Mouse (Mus musculus): ENCODE data around the gene Tmem213.

The Tmem213 gene

DNA sequence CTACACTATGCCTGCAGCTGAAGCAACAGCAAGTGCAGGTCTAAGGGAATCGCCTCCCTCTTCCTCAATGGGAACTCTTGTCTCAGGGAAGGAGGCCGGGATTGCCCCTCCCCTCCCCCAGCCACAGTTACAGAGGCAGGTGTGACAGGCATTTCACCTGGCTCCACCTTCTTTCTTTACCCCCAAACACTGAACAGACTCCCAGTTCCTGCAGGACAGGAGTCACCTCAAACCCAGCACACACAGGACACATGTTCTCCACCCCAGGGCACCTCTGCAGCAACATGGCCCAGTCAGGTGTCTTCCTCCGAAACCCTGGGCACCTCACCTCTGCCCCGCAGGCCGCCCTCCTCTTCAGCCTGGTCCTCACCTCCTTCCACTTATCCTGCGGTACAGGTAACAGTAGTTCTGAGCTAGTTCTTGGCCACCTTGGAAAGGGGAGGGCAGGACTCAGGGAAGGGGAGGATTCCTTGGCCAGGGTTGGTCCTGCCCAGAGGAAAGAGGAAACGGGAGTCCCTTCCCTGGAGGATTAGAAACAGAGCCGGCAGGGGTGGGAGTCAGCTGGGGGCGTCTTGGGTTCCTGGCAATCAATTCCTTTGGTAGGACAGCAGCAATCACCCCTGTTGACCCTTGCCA lies at the start of gene Tmem213:
Tmem213 (plus strand) TSS at position 96 of the 636 bp plus-strand sequence.
- in situ Hi-C loops (cut with MboI; ENCODE audit: unreplicated experiment in 2 of 2) = loop anchor here in 1 of 2 experiments (25.0 kb wide), 1 partner anchor 997 kb away; no protein-coding TSS in a partner anchor

- in situ Hi-C loops (cut with MboI; ENCODE audit: unreplicated experiment in 2 of 2) = loop anchor here (5.0 to 10.0 kb wide), 7 partner anchors 57 to 960 kb away; partner anchors contain the start of gene Trim24 (in 1 of the 2)
These were observed 44.4 kb upstream of the Tmem213 start for GRCm38 (mm10) chr6:38064621-38065020.

DNA sequence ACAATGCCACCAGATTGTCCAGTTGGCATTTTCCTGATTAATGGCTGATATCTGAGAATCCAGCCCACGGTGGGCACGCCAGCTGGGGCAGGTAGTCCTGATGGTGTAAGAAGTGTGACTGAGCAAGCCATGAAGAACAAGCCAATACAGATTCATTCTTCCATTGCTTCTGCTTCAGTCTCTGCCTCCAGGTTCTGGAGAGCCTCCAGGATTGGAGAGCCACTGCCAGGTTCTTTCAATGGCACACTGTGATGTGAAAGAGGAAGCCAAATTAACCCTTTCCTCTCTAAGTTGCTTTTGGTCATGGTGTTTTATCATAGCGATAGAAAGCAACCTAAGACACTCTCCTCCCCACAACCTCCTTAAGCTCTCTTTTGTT lies 43.9 kb upstream of the Tmem213 start:
- in situ Hi-C loops (cut with MboI; ENCODE audit: unreplicated experiment in 2 of 2) = loop anchor here (5.0 to 10.0 kb wide), 6 partner anchors 190 to 960 kb away; partner anchors contain the start of gene Trim24 (in 1 of the 2)

GRCm38 (mm10) chr6:38065501-38066122 lies 43.4 kb upstream of the Tmem213 start:
- in situ Hi-C loops (cut with MboI; ENCODE audit: unreplicated experiment in 2 of 2) = loop anchor here (5.0 to 10.0 kb wide), 6 partner anchors 191 to 961 kb away; partner anchors contain the start of gene Trim24 (in 1 of the 2)

DNA sequence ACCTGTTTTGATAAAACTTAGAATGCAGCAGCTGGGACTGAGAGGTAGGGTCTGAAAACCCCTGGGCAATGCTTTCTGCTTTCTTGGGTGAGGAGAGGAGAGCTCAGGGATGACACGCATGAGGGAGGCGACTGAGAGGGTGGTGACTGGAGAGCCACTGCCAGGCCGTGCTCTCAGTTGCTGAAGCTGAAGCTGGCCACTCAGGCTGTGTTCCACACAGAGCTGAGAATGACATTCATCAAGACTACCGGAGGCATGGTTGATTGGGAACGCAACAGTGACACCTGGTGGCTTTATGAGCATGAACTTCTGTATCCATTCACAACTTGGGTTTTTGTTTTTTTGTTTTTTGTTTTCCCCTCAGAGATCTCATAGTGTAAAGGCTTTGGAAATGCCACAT lies 42.8 kb upstream of the Tmem213 start:
- in situ Hi-C loops (cut with MboI; ENCODE audit: unreplicated experiment in 2 of 2) = loop anchor here (5.0 to 10.0 kb wide), 6 partner anchors 191 to 961 kb away; partner anchors contain the start of gene Trim24 (in 1 of the 2)

DNA sequence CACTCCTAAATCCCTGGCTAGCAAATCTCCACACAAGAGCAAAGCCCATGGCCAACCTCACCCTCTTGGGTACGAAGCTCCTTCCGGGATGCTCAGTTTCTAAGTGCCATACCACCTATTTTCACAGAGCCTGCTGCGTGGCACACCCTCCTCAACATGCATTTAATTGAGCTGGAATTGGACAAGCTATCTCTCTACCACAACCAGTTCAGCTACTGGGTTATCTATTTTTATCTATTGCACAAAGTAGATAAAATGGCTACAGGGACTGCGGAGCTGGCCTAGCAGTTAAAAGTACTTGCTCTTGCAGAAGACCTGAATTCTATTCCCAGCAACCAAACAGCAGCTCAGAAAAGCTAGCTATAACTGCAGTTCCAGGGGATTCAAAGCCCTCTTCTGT lies 37.8 kb upstream of the Tmem213 start:
- in situ Hi-C loops (cut with MboI; ENCODE audit: unreplicated experiment in 2 of 2) = loop anchor here in 1 of 2 experiments (10.0 kb wide), 1 partner anchor 616 kb away; no protein-coding TSS in a partner anchor

DNA sequence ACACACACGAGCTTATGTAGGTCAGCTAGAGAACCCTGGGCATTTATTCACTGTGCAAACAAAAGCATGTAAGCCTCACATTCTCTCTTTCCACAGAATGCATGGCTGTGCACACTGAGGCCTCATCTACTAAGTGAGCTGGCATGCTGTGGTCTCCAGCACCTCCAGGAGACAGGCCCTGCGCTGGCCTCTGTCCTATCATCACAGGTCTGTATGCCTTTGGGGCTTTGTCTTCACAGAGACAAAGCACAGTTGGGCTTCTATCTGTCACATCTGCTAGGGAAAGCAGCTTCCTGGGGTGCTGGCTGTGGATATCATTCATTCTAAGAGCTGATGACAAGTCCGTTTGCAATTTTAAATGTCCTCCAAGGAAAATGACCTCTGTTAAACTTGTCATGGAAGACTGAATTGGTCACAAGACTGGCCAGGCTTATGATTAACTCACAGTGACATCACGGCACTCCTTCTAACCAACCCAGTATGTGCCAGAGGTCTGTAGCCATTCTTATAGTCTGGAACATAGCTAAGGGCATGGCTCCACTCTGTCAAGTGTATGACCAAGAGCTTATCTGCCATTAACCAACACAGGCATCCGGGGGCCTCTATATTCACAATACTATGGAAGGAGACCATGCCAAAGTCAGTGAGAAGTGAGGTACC lies 36.8 kb upstream of the Tmem213 start:
- in situ Hi-C loops (cut with MboI; ENCODE audit: unreplicated experiment in 2 of 2) = loop anchor here in 1 of 2 experiments (10.0 kb wide), 1 partner anchor 617 kb away; no protein-coding TSS in a partner anchor

GRCm38 (mm10) chr6:38073592-38073991 lies 35.5 kb upstream of the Tmem213 start:
- in situ Hi-C loops (cut with MboI; ENCODE audit: unreplicated experiment in 2 of 2) = loop anchor here in 1 of 2 experiments (10.0 kb wide), 1 partner anchor 619 kb away; no protein-coding TSS in a partner anchor

DNA sequence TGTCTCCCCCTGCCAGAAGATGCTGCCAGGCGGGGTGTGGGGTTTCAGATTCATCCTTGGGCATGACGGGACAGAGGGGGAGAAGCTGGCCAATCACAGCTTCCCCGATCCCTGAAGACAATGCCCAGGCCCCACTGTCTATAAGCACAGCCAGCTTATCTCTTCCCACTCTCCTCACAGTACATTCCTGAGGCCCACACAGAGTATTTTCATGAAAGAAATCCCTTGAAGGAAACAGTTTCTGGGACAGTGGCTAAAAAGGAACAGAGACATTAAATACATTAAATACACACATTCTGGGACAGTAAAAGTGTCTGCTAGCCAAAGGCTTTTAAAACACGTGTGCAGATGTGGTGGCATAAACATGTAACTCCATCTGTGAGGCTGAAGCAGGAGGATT lies 28.7 kb upstream of the Tmem213 start:
- in situ Hi-C loops (cut with MboI; ENCODE audit: unreplicated experiment in 2 of 2) = no loop called here

DNA sequence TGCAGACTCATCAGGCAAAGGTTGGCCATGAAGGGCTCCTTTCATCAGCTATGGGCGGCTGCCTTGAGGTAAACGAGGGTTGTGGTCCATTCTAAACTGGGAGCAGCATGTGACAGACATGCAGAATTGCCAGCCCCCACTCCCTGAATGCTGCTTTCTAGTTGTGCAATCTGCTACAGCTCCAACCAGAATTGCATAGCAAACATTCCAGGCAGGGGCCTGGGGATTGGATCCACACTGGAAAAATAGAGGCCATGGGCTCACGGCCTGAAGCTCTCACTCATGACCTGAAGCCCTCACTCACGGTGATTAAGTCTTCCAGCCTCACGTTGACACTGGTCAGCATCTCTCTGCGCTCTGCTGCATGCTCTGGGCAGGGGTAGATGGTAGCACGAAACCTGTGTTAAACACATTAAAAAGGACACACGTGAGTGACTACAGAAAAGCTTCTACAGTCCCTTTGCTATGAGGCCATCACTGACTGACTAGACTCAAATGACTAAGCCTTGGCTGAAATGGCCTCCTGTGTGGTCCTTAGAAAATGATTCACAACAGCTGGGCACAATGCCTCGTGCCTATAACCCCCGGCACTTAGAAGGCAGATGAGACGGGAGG lies 27.2 kb upstream of the Tmem213 start:
- in situ Hi-C loops (cut with MboI; ENCODE audit: unreplicated experiment in 2 of 2) = no loop called here

DNA sequence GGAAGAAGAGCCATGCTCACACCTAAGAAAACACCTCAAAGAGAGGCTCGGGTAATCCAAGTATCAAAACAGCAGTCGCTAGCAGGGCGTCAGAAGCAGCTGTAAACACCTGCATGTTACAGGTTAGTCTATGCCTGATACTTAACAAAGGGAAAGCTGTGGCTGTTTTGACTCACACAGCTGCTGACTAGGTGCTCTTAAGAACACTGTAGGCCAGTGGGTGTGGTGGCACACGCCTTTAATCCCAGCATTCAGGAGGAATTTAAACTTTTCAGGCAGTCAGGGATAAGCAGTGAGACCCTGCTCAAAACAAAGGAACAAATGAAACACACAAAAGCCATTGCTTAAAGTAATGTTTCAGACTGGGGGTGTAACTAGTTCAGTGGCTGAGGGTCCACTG lies 25.9 kb upstream of the Tmem213 start:
- in situ Hi-C loops (cut with MboI; ENCODE audit: unreplicated experiment in 2 of 2) = no loop called here

- in situ Hi-C loops (cut with MboI; ENCODE audit: unreplicated experiment in 2 of 2) = no loop called here
These were observed 21.6 kb upstream of the Tmem213 start for GRCm38 (mm10) chr6:38087242-38088026.

DNA sequence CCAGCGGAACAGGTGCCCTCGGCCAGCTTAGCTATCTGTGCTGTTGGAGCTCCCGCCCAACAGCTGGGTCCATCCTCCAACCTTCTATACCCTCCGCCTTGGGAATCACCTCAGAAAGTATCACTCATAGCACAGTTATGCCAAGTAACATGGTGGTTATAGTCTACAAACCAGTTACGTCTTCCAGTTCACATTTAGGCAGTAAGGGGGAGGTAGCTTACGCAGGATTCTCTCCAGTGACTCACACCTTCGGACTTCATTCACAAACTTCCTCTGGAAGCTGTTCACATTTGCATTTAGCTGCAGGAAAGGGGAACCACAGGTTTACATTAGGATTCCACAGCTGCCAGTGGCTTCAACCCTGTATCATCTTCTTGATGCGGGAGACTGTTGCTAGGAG lies 16.5 kb upstream of the Tmem213 start:
- in situ Hi-C loops (cut with MboI; ENCODE audit: unreplicated experiment in 2 of 2) = no loop called here

GRCm38 (mm10) chr6:38094701-38095100 lies 14.4 kb upstream of the Tmem213 start:
- in situ Hi-C loops (cut with MboI; ENCODE audit: unreplicated experiment in 2 of 2) = no loop called here

DNA sequence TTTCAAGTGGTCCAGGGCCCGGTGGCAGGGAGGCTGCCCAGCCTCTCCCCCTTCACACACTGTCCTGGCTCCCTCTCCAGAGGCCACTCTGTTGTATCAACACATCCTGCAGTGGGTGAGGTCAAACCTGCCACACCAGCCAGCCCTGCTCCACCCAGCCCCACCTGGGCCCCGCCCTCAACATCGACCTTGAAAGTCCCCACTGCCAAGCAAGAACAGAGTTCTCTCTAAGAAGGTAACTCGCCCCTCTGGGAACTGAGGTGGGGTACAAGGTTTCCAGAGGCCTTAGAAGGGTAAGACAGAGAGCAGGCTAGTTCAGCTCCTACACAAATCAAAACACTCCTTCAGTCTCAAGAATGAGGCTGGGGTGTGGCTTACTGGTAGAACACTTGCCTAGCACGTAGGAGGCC lies 12.1 kb upstream of the Tmem213 start:
- in situ Hi-C loops (cut with MboI; ENCODE audit: unreplicated experiment in 2 of 2) = no loop called here

DNA sequence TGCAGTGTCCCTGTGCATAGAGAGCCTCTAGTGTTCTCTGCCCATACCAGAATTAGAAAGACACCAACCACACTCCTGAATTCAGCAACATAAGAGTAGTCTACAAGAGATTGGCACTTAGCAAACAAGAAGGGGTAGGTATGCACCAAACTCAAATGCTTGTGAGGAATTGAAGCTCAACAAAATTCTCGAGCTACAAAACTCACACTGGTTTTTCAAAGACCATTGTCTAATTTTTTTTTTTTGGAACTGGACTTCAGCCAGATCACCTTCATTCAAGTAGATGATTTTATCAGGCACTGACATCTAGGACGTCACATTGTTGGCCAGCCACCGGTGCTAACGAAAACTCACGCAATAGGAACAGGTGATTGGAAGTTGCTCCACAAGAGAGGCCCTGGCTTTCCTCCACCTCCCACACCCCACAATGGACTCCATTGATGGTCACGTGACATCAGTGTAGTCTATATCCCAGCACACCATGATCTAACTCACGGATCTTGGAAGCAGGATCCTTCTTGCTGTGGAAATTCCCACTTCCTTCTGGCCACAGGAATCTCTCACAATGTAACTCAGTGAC lies 6.7 kb upstream of the Tmem213 start:
- in situ Hi-C loops (cut with MboI; ENCODE audit: unreplicated experiment in 2 of 2) = loop anchor here in 1 of 2 experiments (25.0 kb wide), 1 partner anchor 990 kb away; no protein-coding TSS in a partner anchor

DNA sequence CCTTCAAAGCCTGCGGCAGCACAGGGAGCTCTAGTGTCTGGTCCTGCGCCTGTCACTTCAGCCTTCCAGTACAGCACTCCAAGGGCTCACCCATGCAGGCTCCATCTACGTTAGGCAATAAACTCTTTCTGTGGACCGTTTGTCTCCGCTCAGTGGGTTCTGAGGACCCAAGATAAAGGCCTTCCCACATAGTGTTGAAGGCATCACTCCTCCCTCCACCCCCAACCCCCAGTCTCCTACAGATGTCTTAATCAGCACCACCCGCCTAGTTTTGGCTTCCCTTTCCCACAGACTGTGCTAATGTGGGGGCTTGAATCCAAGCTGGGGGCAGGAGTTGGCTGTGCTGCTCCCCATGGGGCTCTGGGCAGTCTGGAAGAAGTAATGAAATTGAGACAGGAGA lies 5.3 kb upstream of the Tmem213 start:
- in situ Hi-C loops (cut with MboI; ENCODE audit: unreplicated experiment in 2 of 2) = loop anchor here in 1 of 2 experiments (25.0 kb wide), 1 partner anchor 991 kb away; no protein-coding TSS in a partner anchor

DNA sequence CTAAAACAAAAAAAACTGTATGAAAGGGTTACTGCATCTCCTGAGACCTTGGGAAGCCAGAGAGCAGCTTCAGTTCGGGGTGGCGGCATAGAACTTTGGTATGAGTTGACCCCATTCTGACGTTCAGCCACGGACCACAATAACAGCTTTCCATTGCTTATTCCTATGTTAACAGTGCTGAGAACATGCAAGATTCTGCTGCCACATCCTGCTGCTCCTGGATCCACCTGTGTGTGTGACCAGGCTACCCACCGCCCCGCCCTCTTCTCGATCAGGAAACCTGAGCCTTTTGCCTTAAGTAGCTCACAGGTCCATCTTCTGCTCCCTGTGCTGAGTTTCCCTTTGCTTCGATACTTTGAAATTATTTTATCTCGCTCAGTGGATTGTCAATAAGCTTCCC lies 3.1 kb upstream of the Tmem213 start:
- in situ Hi-C loops (cut with MboI; ENCODE audit: unreplicated experiment in 2 of 2) = loop anchor here in 1 of 2 experiments (25.0 kb wide), 1 partner anchor 994 kb away; no protein-coding TSS in a partner anchor

- in situ Hi-C loops (cut with MboI; ENCODE audit: unreplicated experiment in 2 of 2) = loop anchor here in 1 of 2 experiments (25.0 kb wide), 1 partner anchor 996 kb away; no protein-coding TSS in a partner anchor
These were observed 606 bp upstream of the Tmem213 start for GRCm38 (mm10) chr6:38108449-38108848.
